Mouse (Mus musculus) urinary bladder, adult 18-20 months (tissue): Measurements from ENCODE around the gene Shd.
A peak's percentile ranks its signal among the peaks of the same experiment; 100 is the strongest.
"Not testable (repeated sequence)": the region's sequence is repeated elsewhere in the genome, so short reads cannot be mapped to it uniquely, and the experiment has no call there.

Experiments used
- DNase-seq, 2 experiments: peaks; one replicate each; pipeline ENCODE4 v3.0.0; 2022; ENCODE audit warnings: low spot score in 2 of 2, mixed read lengths in 2 of 2

The Shd gene

GRCm38 (mm10) chr17:55969966-55970891, at the start of gene Shd:
TSS of gene Shd (plus strand) at chr17:55970467.
- DNase-seq = no peak

GRCm38 (mm10) chr17:55931553-55932502, 38.4 kb upstream of the Shd start:
- DNase-seq = peak; percentile 11 to 61

- DNase-seq = no peak
These were observed 37.6 kb upstream of the Shd start for GRCm38 (mm10) chr17:55932635-55933034.

GRCm38 (mm10) chr17:55933191-55933590, 37.1 kb upstream of the Shd start:
- no peak for DNase-seq

GRCm38 (mm10) chr17:55944387-55944865, 25.8 kb upstream of the Shd start:
- not testable (repeated sequence) for DNase-seq

GRCm38 (mm10) chr17:55944866-55945682, 25.2 kb upstream of the Shd start:
- DNase-seq = peak; percentile 84 to 90

GRCm38 (mm10) chr17:55945696-55946095, 24.6 kb upstream of the Shd start:
- no peak for DNase-seq

GRCm38 (mm10) chr17:55948647-55949046, 21.6 kb upstream of the Shd start:
- DNase-seq = no peak

- DNase-seq = no peak
These were observed 20.9 kb upstream of the Shd start, which contains the start of gene Zfp119b for GRCm38 (mm10) chr17:55949400-55949799. TSS of gene Zfp119b (minus strand) at chr17:55949500.

- no peak for DNase-seq
These were observed 19.7 kb upstream of the Shd start for GRCm38 (mm10) chr17:55950601-55951000.

- no peak for DNase-seq
These were observed 18.2 kb upstream of the Shd start for GRCm38 (mm10) chr17:55952041-55952440.

GRCm38 (mm10) chr17:55952447-55953027, 17.7 kb upstream of the Shd start, which contains the start of gene Ebi3:
TSS of gene Ebi3 (plus strand) at chr17:55952640.
- DNase-seq = no peak

- no peak for DNase-seq
These were observed 16.5 kb upstream of the Shd start for GRCm38 (mm10) chr17:55953751-55954150.

- peak in 1 of 2 experiments; percentile 0 for DNase-seq
These were observed 16.0 kb upstream of the Shd start for GRCm38 (mm10) chr17:55954229-55954628.

- DNase-seq = peak; percentile 64 to 87
These were observed 14.1 kb upstream of the Shd start for GRCm38 (mm10) chr17:55956129-55956528.

- DNase-seq = no peak
These were observed 13.7 kb upstream of the Shd start for GRCm38 (mm10) chr17:55956591-55956990.

GRCm38 (mm10) chr17:55957168-55957567, 13.1 kb upstream of the Shd start:
- DNase-seq = peak; percentile 22 to 56

GRCm38 (mm10) chr17:55957726-55958583, 12.3 kb upstream of the Shd start:
- DNase-seq = peak in 1 of 2 experiments; percentile 0

- no peak for DNase-seq
These were observed 11.7 kb upstream of the Shd start for GRCm38 (mm10) chr17:55958584-55958886.
